Mouse (Mus musculus): ENCODE results near the gene Dnase1l1.
A peak's percentile ranks its signal among the peaks of the same experiment; 100 is the strongest.

GRCm38 (mm10) chrX:74281732-74282394 lies at the start of gene Dnase1l1, which contains the start of gene Taz:
- TF ChIP-seq CTCF (IDR thresholded peaks at IDR 0.05; ENCODE audit: low read depth) (peak; percentile 51), EP300 (IDR thresholded peaks at IDR 0.05; ENCODE audit: low read depth) (no peak)

Data from liver, embryonic 14.5 days (tissue).